Mouse (Mus musculus) lung, embryonic 14.5 days (tissue): Measurements from ENCODE around the gene Ercc8. TPM values are rescaled to one million over a fixed set of nuclear protein-coding genes. Genes with fewer than 3 reads are reported as not detected.

ENCODE experiments used
- ATAC-seq: fragments of 200-750 bp; cut with Nextera tagmentation; 2 replicates; pipeline ENCODE4 v1.8.0; 2017; ENCODE audit warnings: mild to moderate bottlenecking, moderate TSS enrichment, moderate library complexity; ENCODE audit not compliant: insufficient read depth
- DNase-seq: peaks from one replicate; pipeline ENCODE4 v3.0.0-alpha.2; 2015
- H3K27ac ChIP-seq: fragments of 300-500 bp; sonication (generic); 2 replicates; pipeline ENCODE4 v1.5.1; 2014; ENCODE audit warnings: low read depth, mild to moderate bottlenecking, moderate library complexity
- H3K27me3 ChIP-seq: fragments of 300-500 bp; sonication (generic); 2 replicates; pipeline ENCODE4 v1.6.1; 2014; ENCODE audit warnings: low read length, control low read depth; ENCODE audit not compliant: insufficient read depth
- H3K36me3 ChIP-seq: fragments of 300-500 bp; sonication (generic); 2 replicates; pipeline ENCODE4 v1.6.1; 2014; ENCODE audit warnings: control low read depth; ENCODE audit not compliant: insufficient read depth
- H3K4me1 ChIP-seq: fragments of 300-500 bp; sonication (generic); 2 replicates; pipeline ENCODE4 v1.6.1; 2014; ENCODE audit warnings: antibody characterized with exemption, control low read depth; ENCODE audit not compliant: insufficient read depth
- H3K4me2 ChIP-seq: fragments of 300-500 bp; sonication (generic); 2 replicates; pipeline ENCODE4 v1.6.1; 2014; ENCODE audit warnings: mild to moderate bottlenecking
- H3K4me3 ChIP-seq: fragments of 300-500 bp; sonication (generic); 2 replicates; pipeline ENCODE4 v1.5.1; 2014; ENCODE audit warnings: low read depth, low read length
- H3K9ac ChIP-seq: fragments of 300-500 bp; sonication (generic); 2 replicates; pipeline ENCODE4 v1.6.1; 2014
- H3K9me3 ChIP-seq: fragments of 300-500 bp; sonication (generic); 2 replicates; pipeline ENCODE4 v1.6.1; 2016; ENCODE audit warnings: low read depth, low read length, control low read depth
- CTCF ChIP-seq: IDR thresholded peaks from 2 replicates; pipeline ENCODE4 v1.5.1; 2016; ENCODE audit warnings: antibody characterized with exemption, low read depth
- WGBS: fragments of 180-500 bp; shearing (Covaris S2); extraction: QIAGEN DNeasy Blood & Tissue Kit; methylation state at CpG from one replicate; pipeline ENCODE4 v1.1.7; 2014; 5-methylcytosine and 5-hydroxymethylcytosine counted together
- polyA plus RNA-seq: library from polyadenylated mRNA; unstranded; fragments of >200 nt; fragmentation: Nextera tagmentation; extraction: Ambion mirVana; gene quantifications from 2 replicates; pipeline ENCODE4 v1.2.1, GENCODE M21; 2014

Ercc8 gene
- polyA plus RNA-seq, 1 experiment from 2014 or later: 23.7 TPM

- no peaks in the 10 kb centered on the region for H3K4me1 ChIP-seq
- H3K27ac ChIP-seq: no peak overlapping the region
- H3K4me3 ChIP-seq: no peak overlapping the region
- DNase-seq: no peak
- TF ChIP-seq CTCF: no peak
- H3K4me2 ChIP-seq: no peak overlapping the region
- no peak overlapping the region for H3K9ac ChIP-seq
- peaks cover 71% of the 10 kb centered on the region for H3K36me3 ChIP-seq
- no peak for ATAC-seq
- H3K9me3 ChIP-seq: no peaks in the 10 kb centered on the region
- WGBS: 86% methylated on average over 8 of the region's 8 CpGs
- H3K27me3 ChIP-seq: no peaks in the 10 kb centered on the region
Measured at GRCm38 (mm10) chr13:108179618-108180017, 21.1 kb downstream of the Ercc8 start.

GRCm38 (mm10) chr13:108180821-108181220 lies 22.3 kb downstream of the Ercc8 start:
- H3K4me1 ChIP-seq: no peaks in the 10 kb centered on the region
- no peaks in the 10 kb centered on the region for H3K9me3 ChIP-seq
- no peak overlapping the region for H3K9ac ChIP-seq
- H3K4me3 ChIP-seq: no peak overlapping the region
- H3K27ac ChIP-seq: no peak overlapping the region
- 74% methylated on average over 5 of the region's 5 CpGs for WGBS
- ATAC-seq (no peak), DNase-seq (no peak)
- no peak for TF ChIP-seq CTCF
- no peaks in the 10 kb centered on the region for H3K27me3 ChIP-seq
- H3K36me3 ChIP-seq: peaks cover 68% of the 10 kb centered on the region
- no peak overlapping the region for H3K4me2 ChIP-seq

GRCm38 (mm10) chr13:108184743-108185255 lies 26.3 kb downstream of the Ercc8 start:
- Histone ChIP-seq H3K27ac (no peak overlapping the region), H3K9me3 (no peaks in the 10 kb centered on the region), H3K4me2 (no peak overlapping the region), H3K36me3 (peaks cover 47% of the 10 kb centered on the region), H3K27me3 (no peaks in the 10 kb centered on the region), H3K4me3 (no peak overlapping the region), H3K9ac (no peak overlapping the region), H3K4me1 (no peaks in the 10 kb centered on the region)
- DNase-seq: no peak
- ATAC-seq: no peak
- TF ChIP-seq CTCF: no peak

- Histone ChIP-seq H3K4me2 (no peak overlapping the region), H3K4me1 (no peaks in the 10 kb centered on the region), H3K36me3 (peaks cover 49% of the 10 kb centered on the region), H3K9me3 (no peaks in the 10 kb centered on the region), H3K27me3 (no peaks in the 10 kb centered on the region), H3K27ac (no peak overlapping the region), H3K9ac (no peak overlapping the region), H3K4me3 (no peak overlapping the region)
- DNase-seq (no peak), ATAC-seq (no peak)
- no peak for TF ChIP-seq CTCF
- WGBS: 88% methylated on average over 3 of the region's 3 CpGs
Measured at GRCm38 (mm10) chr13:108185530-108185929, 27.0 kb downstream of the Ercc8 start.

- Histone ChIP-seq H3K4me3 (no peak overlapping the region), H3K9me3 (no peaks in the 10 kb centered on the region), H3K4me1 (no peaks in the 10 kb centered on the region), H3K27ac (no peak overlapping the region), H3K36me3 (peaks cover 27% of the 10 kb centered on the region), H3K9ac (no peak overlapping the region), H3K4me2 (no peak overlapping the region), H3K27me3 (no peaks in the 10 kb centered on the region)
- DNase-seq: no peak
- WGBS: 83% methylated on average over 4 of the region's 4 CpGs
- no peak for ATAC-seq
- TF ChIP-seq CTCF: no peak
Measured at GRCm38 (mm10) chr13:108187994-108188393, 29.5 kb downstream of the Ercc8 start.

GRCm38 (mm10) chr13:108191074-108191720 lies 32.7 kb downstream of the Ercc8 start:
- Histone ChIP-seq H3K27ac (no peak overlapping the region), H3K36me3 (peaks cover 34% of the 10 kb centered on the region), H3K4me2 (no peak overlapping the region), H3K4me3 (no peak overlapping the region), H3K9me3 (no peaks in the 10 kb centered on the region), H3K4me1 (no peaks in the 10 kb centered on the region), H3K9ac (no peak overlapping the region), H3K27me3 (no peaks in the 10 kb centered on the region)
- DNase-seq (peak; percentile 87), ATAC-seq (peak; percentile 62; the same call in 1 of the 2 replicates)
- TF ChIP-seq CTCF: peak; percentile 83
- WGBS: 49% methylated on average over 11 of the region's 11 CpGs

GRCm38 (mm10) chr13:108195474-108195873 lies 36.9 kb downstream of the Ercc8 start:
- Histone ChIP-seq H3K4me1 (no peaks in the 10 kb centered on the region), H3K4me2 (no peak overlapping the region), H3K27me3 (no peaks in the 10 kb centered on the region), H3K9ac (no peak overlapping the region), H3K9me3 (no peaks in the 10 kb centered on the region), H3K4me3 (no peak overlapping the region), H3K27ac (no peak overlapping the region), H3K36me3 (peaks cover 21% of the 10 kb centered on the region)
- 82% methylated on average over 6 of the region's 6 CpGs for whole genome bisulfite sequencing
- no peak for TF ChIP-seq CTCF
- no peak for ATAC-seq
- no peak for DNase-seq
